Mouse (Mus musculus) retina, adult 2 months (tissue): ENCODE measurements at regions not wholly inside any gene's neighbourhood (a gene's known extent, or its start where the extent isn't known, plus 50 kb on each side); places are given as distances from the start of the nearest gene placed in this dataset.

Experiments
- DNase-seq: peaks from one replicate; pipeline ENCODE4 v3.0.0-alpha.2; 2012; ENCODE audit warnings: low read depth, low spot score

GRCm38 (mm10) chr6:100476550-100477366, 189.5 kb upstream of the Rybp start:
- no peak for DNase-seq

- no peak for DNase-seq
Measured at GRCm38 (mm10) chr6:100475341-100475955, 188.2 kb upstream of the Rybp start.

GRCm38 (mm10) chr6:100474326-100474725, 187.0 kb upstream of the Rybp start:
- DNase-seq, result no peak

- no peak for DNase-seq
Measured at GRCm38 (mm10) chr6:100470071-100470470, 182.8 kb upstream of the Rybp start.

GRCm38 (mm10) chr6:100462757-100463156, 175.5 kb upstream of the Rybp start:
- DNase-seq, result no peak

- no peak for DNase-seq
Measured at GRCm38 (mm10) chr6:100453401-100453800, 166.1 kb upstream of the Rybp start.

- no peak for DNase-seq
Measured at GRCm38 (mm10) chr6:100452097-100453002, 165.1 kb upstream of the Rybp start.

- DNase-seq, result no peak
Measured at GRCm38 (mm10) chr6:100450108-100450507, 162.8 kb upstream of the Rybp start.

GRCm38 (mm10) chr6:100449087-100449486, 161.8 kb upstream of the Rybp start:
- no peak for DNase-seq

GRCm38 (mm10) chr6:100447211-100447610, 159.9 kb upstream of the Rybp start:
- DNase-seq, result no peak

GRCm38 (mm10) chr6:100446804-100447203, 159.5 kb upstream of the Rybp start:
- DNase-seq, result no peak

GRCm38 (mm10) chr6:100439071-100439737, 151.9 kb upstream of the Rybp start:
- DNase-seq, result no peak

- DNase-seq, result peak; percentile 18
Measured at GRCm38 (mm10) chr6:100438511-100438991, 151.3 kb upstream of the Rybp start.

- no peak for DNase-seq
Measured at GRCm38 (mm10) chr6:100437980-100438379, 150.7 kb upstream of the Rybp start.

GRCm38 (mm10) chr6:100436507-100436906, 149.2 kb upstream of the Rybp start:
- no peak for DNase-seq

- DNase-seq, result no peak
Measured at GRCm38 (mm10) chr6:100435222-100435621, 147.9 kb upstream of the Rybp start.

GRCm38 (mm10) chr6:100433534-100433867, 146.2 kb upstream of the Rybp start:
- no peak for DNase-seq

GRCm38 (mm10) chr6:100432688-100433533, 145.6 kb upstream of the Rybp start:
- no peak for DNase-seq

- no peak for DNase-seq
Measured at GRCm38 (mm10) chr6:100430286-100430685, 143.0 kb upstream of the Rybp start.

- DNase-seq, result no peak
Measured at GRCm38 (mm10) chr6:100429511-100429910, 142.2 kb upstream of the Rybp start.

- DNase-seq, result no peak
Measured at GRCm38 (mm10) chr6:100428759-100429158, 141.5 kb upstream of the Rybp start.
